Mouse (Mus musculus) forelimb bud, embryonic 11.5 days (tissue): ENCODE data around the gene Tmem43.
"Not testable (repeated sequence)": the region's sequence is repeated elsewhere in the genome, so short reads cannot be mapped to it uniquely, and the experiment has no call there.

ENCODE experiments used
- DNase-seq: peaks from one replicate; pipeline ENCODE4 v3.0.0-alpha.2; 2012; ENCODE audit warnings: low read depth, low spot score

Gene Tmem43

GRCm38 (mm10) chr6:91472868-91473804 lies at the start of gene Tmem43, which contains the start of gene Chchd4:
Tmem43 (plus strand) TSS chr6:91473703.
Chchd4 (minus strand) TSS chr6:91473546.
- peak; percentile 100 for DNase-seq

DNA sequence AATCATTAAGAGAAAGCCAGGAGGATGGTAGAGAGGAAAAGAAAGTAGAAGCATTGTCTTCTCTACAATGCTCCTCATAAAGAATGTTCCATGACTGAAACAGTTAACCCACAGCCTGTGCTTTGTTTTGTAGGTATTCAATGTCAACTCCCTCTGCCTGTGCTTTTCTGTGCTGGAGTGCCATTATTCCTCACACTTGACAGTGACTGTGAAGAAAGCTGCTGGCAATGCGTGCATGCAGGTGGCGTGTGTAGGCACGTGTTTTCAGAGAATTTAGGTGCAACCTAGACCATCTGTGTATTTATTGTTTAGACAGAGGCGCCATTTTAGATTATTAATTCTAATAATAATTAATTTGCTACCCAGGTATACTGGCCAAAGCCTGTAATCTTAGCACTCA lies 49.4 kb upstream of the Tmem43 start:
- no peak for DNase-seq

DNA sequence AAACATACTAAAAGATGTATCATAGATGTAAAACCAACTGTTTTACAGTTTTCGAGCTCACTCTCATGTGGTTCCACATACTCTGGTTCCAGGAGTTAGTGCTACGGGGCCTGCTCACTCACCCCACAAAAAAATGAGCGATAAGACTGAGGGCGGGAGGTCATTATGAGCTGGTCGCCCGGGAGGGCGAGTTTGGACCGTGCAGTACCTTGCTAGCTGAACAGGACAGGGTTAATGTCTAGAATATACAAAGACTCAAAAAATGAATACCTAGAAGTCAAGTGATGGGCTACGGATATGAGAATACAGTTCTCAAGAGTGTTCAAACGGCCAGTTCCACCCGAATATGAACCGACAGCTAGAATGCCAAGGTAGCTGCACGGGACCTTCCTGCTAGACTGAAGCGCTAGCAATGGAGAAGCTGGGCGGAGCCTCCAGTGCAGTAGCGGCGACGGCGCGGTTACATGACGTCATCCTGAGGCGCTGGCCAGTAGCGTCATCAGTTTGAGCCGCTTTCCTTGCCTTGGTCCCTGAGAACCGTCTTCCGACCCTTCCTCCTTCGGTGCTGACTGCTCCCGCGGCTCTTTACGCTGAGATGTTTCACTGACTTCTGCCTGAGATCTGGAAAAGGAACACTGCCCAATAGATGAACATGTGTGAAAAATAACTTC lies 32.9 kb upstream of the Tmem43 start:
- peak; percentile 96 for DNase-seq

DNA sequence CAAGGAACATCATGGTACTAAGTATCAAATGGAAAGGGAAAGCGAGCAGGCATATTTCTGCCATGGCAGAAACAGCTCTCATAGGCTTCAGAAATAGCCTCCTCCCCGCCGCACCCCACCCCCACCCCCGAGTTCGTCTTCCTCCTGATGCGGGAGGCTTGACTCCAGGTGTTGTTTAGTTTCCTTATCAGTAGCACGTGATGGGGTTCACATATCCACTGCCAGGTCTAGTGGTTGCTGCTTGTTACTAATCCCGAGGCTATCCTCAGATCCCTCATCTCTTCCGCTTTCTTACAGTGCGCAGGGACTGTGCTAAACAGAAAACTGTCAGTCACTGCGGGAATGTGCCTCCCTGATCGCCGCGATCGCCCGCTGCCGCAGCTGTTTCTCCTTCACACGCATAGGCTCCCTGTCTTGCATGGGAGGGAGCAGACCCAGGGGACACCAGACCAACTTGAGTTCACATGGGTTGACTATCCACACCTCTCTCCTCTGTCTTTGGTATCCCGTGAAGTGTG lies 32.3 kb upstream of the Tmem43 start:
- DNase-seq, result no peak

DNA sequence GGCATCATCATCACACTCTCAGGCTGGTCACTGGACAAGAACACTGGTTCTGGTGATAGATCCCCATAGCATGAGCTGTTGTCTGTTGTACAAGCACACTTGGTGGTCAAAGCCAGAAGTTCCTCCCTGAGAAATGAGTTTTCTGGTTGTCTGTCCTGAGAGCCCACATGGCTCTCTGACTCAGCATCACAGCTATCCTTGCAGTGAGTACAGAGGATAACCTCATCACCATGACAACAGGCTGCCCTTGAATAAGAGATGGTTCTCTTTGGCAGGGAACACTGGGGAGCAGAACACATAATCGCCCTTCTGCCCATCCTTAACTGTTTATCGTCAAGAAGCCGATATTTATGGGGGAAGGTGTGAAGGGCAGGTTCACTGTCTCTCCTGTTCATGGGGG lies 28.2 kb upstream of the Tmem43 start:
- no peak for DNase-seq

- DNase-seq, result no peak
Measured at GRCm38 (mm10) chr6:91449472-91450225, 23.9 kb upstream of the Tmem43 start.

DNA sequence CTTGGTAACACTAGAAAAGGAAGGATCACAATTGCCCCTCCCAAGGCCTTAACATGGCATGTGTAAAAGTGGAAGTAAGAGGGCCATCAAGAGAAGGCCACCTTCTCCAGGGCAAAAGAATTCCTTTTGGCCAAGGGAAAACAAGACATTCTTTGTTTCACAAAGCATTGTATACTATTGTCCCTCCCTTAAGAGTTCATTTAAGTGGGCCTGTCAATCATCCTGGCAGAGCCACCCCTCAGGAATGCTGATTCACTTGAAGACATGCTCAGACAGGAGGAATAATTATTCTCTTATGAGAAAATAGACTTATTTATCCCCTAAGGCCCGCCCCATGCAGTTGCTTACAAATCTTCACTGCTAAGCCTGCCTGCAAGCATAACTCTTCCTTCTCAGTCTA lies 21.4 kb upstream of the Tmem43 start:
- no peak for DNase-seq

DNA sequence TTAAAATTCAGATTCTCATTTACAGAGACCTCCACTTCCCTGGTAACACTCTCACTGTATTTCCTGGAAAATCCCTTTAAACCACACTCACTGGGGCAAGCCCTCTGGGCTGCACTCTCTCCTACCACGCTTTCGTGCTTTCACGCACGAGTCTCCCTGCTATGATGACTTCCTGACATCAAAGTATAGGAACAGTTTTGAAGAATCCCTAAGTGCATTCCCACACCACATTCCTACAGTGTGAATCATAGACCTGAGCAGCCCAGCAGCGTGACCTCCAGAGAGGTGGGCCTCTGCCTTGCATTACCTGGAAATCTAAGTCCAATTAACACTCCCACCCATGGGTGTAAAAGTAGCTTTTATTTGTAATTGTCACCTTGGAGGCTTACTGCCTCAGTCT lies 19.0 kb upstream of the Tmem43 start:
- no peak for DNase-seq

DNA sequence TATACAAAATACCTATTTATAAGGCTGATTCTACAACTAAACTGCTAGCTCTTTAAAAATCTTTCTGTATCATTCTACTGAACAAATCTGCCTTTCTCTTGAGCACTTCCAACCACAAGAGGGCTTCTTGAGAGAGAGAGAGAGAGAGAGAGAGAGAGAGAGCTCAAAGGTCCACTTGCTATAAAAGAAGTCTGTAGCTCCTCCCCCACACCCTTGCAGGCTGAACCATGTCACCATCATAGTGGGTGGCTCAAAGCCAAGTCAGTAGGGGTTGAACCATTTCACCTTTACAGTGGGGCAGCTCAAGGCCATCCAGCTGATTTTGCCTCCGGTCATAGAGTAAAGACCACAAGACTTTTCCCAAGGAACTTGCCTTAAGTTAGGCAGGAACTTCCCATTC lies 14.0 kb upstream of the Tmem43 start:
- DNase-seq, result no peak

- no peak for DNase-seq
Measured at GRCm38 (mm10) chr6:91465756-91466155, 7.7 kb upstream of the Tmem43 start.

DNA sequence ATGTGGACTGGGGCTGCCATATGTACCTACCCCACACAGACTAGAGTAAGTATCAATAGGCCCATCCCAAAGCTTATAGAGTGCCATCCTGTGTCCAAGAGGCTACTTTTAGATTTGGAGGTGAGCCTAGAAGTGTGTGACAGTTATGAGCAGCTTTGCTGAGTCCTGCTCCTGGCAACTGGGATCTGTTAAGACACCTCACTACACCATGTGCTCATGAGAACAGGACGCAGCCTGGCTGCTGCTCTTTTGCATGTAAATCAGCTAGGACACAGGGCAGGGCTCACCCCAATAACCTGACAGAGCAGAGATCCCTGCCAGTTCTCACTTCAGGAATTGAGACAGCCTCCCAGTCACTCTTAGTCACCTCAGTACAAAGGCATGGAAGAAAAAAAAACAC lies 6.4 kb upstream of the Tmem43 start:
- DNase-seq, result no peak

DNA sequence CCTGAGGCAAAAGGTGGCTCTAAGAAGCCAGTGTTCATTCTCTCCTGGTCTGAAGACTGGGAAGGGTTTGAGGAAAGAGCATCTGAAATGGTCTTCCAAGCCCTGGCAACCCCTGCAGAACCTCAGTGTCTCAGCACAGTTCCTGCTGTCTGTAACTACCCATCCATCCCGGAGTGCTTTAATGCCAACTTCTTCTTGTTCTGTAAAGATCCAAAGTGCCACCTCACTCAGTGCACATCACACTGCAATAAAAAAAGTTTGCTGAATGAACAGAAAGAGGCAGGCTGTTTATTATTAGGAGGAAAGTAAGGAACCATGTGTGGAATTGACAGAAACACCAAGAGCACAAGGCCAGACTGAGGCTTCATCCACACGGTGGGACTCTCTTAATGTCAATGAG lies 2.8 kb upstream of the Tmem43 start:
- no peak for DNase-seq

DNA sequence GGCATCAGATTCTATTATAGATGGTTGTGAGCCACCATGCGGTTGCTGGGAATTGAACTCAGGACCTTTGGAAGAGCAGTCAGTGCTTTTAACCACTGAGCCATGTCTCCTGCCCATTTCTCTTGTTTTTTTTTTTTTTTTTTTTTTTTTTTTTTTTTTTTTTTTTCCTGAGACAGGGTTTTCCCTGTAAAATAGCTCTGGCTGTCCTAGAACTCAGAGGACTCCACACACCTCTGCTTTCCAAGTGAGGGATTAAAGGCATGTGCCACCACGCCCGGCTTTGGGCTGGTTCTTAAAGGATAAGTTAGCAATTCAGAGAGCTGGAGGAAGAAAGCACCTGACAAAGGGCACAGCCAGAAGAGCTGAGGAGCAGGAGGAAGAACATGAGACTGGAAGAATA lies 2.1 kb upstream of the Tmem43 start:
- not testable (repeated sequence) for DNase-seq

- DNase-seq, result no peak
Measured at GRCm38 (mm10) chr6:91472319-91472718, 1.2 kb upstream of the Tmem43 start.

DNA sequence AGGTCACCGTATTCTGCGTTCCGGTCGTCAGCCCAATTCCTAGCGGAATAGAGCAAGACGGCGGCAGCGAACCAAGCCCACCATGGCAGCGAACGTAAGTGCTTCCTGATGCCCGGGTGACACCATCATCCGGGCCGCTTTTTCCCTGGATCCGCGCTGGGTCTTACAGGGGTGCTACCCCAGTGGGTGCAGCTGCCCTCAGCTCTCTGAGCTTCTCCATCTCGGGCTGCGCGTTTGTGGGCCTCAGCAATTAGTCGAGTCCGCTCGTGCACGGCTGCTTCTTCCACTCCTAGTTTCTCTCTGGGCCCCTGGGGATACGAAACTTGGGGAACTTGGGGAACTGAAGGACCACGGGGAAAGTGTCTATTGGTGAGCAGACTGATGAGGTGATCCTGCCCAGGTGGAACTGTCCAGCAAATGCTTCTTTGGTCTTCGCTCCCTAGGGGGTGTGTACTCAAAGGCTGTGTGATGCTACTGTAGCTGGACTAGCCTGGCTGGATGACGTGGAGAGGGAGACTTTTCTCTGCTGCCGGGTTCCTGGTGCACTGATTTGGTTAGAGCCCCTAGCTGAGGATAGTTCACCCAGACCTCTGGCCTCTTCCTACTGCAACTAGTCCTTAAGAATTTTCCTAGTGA lies 420 bp downstream of the Tmem43 start:
- peak; percentile 9 for DNase-seq

DNA sequence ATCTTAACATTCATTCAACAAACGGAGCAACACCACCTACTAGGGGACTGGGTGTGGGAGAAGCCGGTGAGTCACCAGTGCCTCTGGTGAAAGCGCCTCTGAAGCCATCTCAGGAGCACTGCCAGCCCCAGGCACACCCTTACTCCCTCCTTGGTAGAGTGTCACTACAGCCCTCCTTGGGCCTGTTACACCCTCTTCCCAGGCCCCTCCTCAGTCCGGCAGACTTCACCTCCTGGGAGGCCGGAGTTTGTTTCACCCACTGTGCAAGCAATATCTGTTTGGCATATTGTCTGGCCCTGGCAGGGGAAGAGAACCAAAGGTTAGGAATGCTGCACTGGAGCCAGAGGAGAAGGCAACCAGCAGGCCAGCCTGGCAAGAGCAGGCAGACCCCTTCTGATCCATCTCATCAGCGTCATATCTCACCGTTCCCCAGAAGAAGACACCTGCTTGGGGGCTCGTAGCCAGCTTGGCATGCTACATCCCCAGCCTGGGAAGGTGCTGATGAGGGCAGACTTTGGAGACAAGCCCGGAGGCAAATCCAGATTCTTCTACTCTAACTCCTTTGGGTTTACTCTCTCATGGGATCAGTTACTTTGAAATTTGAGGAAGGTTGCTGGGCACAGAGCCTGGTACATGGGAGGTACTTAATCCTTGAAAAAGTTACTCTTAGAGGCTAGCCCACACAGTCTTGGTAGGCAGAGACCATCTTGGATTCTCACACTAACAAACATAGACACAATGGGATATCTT lies 1.1 kb downstream of the Tmem43 start:
- no peak for DNase-seq

- no peak for DNase-seq
Measured at GRCm38 (mm10) chr6:91476541-91476940, 3.0 kb downstream of the Tmem43 start.

- no peak for DNase-seq
Measured at GRCm38 (mm10) chr6:91483371-91483770, 9.9 kb downstream of the Tmem43 start.

DNA sequence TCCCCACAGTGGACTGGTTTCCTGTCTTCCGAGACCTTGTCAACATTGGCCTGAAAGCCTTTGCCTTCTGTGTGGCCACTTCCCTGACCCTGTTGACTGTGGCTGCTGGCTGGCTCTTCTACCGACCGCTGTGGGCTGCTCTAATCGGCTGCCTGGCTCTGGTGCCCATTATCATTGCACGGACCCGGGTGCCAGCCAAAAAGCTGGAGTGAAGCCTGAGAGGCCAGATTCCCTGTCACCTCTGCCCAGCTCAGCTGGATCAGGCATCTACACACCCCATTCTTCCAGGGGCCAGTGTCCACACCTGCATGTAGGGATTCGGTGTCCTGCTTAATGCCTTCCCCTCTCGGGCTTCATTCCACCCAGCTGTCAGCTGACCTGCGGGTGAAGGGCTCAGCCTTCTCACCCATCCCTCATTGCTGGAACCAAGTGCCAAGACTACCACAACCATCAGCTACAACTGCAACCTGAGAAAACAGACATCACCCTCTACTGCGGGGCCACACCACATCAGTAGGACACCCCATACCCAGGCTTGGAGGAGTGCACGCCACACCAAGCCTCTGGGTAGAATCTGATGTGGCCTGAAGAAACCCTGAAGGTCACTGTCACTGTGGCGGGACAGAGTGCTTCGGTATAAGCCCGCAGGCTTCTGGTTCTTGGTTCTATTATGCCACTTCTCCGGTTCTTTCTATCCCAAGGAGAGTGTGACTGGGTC lies 13.4 kb downstream of the Tmem43 start:
- DNase-seq, result no peak
